Mouse (Mus musculus) frontal cortex, adult 2 months (tissue): Measurements from ENCODE around the gene Cass4. TPM values are rescaled to one million over a fixed set of nuclear protein-coding genes. Genes with fewer than 3 reads are reported as not detected.
A peak's percentile ranks its signal among the peaks of the same experiment; 100 is the strongest.

ENCODE experiments used
- DNase-seq, 2 experiments: peaks; one replicate each; pipeline ENCODE4 v3.0.0; 2022; ENCODE audit warnings: low spot score in 1 of 2; ENCODE audit errors: extremely low spot score in 1 of 2
- polyA plus RNA-seq: library from polyadenylated mRNA; depleted of rRNA; stranded (reverse); fragments of >200 nt; gene quantifications from 2 replicates; pipeline ENCODE4 v1.2.3, GENCODE M21; 2012

The Cass4 gene
- polyA plus RNA-seq, 1 experiment, result 0.38 TPM

GRCm38 (mm10) chr2:172437371-172437952 lies 43.9 kb downstream of the Cass4 start:
- no peak for DNase-seq

GRCm38 (mm10) chr2:172439843-172440639 lies 46.4 kb downstream of the Cass4 start, which contains the start of gene Rtf2:
Rtf2 (plus strand) TSS chr2:172440556.
- DNase-seq, result peak; percentile 98 to 100

GRCm38 (mm10) chr2:172440640-172441005 lies 47.0 kb downstream of the Cass4 start:
- no peak for DNase-seq

DNA sequence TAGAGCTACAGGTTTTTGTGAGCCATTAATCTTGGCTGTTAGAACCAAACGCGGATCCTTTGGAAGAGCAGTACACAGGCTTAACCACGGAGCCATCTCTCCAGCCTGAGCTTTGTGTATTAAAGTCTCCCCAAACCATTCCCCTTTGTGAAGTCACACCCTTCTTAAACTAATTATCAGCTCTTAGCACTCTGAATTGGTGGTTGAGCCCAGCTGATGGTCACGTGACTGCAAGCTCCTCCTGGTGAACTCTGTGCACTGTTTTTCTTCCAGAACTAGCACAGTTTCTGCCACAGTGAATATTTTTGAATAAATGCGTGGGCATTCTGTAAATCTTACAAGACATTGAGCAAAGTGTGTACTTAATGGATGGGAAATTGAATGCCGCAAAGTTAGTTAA lies 47.6 kb downstream of the Cass4 start:
- DNase-seq, result no peak

GRCm38 (mm10) chr2:172445617-172446016 lies 52.0 kb downstream of the Cass4 start:
- DNase-seq, result no peak

DNA sequence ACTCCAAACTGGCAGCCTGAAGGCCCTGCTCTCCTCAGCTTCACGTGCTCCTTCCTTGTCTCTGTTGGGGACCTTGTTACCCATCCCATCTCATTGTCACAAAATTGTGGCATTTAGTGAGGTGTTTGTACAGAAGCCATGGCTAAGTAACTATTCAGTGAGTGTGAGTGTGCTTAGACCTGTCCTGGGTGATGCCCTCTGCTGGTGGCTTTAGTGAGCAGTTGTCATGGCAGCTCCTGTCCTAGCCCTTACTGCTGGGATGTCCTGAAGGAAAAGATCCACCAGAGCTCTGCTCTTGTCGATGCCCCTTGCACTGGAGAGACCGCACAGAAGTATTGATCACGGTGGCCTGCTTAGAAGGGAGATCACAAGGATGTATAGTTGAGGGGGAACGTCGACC lies 53.7 kb downstream of the Cass4 start:
- DNase-seq, result peak in 1 of 2 experiments; percentile 30

DNA sequence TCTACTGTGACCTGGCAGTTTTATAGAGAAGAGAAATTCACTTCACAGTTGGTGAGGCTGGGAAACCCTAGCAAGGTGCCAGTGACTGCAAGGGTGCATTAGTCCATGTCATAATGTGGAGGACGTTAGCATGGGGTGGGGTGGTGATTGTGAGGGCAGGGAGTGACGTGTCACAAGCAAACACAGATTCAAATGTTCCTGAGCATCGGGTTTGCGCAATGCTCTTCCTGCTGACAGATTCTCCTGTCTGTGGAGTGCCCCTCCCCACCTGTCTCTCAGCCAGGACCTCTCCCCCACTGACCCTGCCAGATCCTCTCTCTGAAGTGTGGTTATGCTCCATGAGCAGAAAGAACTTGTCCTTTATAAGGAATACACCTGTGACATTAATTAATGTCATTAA lies 54.7 kb downstream of the Cass4 start:
- DNase-seq, result no peak

DNA sequence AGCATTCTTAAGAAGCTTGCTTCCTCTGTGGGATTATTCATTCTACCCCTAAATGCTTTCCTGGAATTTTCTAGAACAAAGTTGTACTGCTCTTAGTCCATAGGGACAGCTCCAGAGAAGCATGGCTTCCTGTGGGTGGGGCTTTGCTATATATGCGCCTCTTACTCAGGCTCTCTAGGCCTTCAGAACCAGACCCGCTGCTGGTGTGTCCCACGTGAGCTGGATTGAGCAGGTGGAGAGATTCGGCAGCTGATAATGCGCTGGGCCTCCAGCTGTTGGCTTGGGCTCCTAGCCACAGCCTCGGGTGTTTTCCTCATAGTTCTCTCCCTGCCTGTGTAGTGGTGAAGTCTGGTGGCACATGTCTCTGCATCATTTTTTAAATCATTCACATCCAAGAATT lies 57.0 kb downstream of the Cass4 start:
- no peak for DNase-seq

DNA sequence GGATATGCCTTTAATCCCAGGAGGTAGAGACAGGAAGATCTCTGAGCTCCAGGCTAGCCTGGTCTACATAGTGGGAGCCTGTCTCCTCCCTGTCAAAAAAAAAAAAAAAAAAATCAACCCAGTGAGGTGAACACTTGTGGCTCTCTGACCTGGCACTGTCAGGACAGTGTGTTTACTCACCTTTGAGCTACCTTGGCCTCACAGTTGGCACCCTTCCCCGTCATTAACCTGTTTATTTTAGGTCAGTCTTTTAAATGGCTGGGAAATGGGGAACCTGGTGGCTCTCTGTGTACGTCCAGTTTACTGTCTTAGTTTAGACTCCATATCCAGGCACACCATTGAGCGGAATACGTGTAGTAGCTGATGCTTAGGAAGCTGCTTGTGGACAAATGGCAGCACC lies 58.4 kb downstream of the Cass4 start:
- DNase-seq, result no peak

DNA sequence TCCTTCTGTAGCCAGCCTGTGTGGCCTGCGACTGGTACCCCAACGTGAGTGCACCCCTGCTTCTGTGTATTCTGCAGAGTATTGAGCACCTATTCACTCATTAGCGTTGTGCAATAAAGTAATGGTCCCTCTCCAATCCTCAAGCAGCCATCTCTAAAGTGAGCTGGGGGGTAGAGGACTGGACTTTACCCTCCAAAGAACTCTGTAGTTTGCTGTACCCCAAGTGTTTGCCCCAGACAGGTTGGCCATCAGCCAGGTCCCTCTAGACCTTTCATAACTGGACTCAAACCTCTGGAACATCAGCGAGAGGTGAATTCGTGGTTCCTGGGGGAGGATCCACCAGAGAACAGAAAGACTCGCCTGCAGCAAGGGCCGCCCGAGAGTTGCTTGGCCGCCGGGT lies 58.9 kb downstream of the Cass4 start:
- DNase-seq, result no peak

DNA sequence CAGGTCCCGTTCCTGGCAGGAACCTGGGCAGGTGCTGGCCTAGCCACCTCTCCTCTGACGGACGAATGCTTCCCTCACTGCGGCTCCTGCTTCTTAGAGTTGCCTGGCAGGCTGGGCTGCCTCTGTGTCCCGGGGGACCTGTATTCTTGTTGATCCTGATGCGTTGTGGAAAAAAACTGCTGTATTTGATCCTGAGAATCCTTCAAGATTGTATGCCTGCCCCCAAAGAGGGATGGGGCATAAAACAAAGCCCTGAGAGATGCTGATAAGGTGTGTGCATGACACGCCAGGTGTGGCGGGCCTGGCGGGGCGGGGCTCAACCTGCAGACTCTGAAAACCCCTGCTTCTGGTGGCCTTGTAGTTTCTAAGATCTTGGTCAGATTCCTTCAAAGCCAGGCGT lies 64.9 kb downstream of the Cass4 start, which contains the start of gene Gcnt7:
TSS of gene Gcnt7 (minus strand) at position 101 of the 400 bp plus-strand sequence.
- no peak for DNase-seq

DNA sequence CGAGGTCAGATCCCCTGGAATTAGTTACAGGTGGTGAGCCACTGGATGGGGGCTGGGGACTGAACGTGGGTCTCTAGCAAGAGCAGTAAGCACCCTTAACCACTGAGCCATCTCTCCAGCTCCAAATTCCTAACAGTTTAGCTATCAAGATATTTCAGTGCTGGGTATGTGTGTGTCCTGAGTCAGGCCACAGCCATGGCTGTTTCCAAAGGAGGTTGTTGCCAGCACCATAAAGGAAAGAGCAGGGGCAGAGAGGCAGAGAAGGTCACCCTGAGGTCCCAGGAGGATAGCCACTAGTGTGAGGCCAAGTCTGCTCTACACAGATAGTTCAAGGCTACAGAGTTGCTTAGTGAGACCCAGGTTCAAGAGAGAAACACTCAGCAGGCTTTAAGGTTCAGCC lies 67.1 kb downstream of the Cass4 start:
- no peak for DNase-seq

GRCm38 (mm10) chr2:172462813-172463212 lies 69.2 kb downstream of the Cass4 start:
- DNase-seq, result no peak

DNA sequence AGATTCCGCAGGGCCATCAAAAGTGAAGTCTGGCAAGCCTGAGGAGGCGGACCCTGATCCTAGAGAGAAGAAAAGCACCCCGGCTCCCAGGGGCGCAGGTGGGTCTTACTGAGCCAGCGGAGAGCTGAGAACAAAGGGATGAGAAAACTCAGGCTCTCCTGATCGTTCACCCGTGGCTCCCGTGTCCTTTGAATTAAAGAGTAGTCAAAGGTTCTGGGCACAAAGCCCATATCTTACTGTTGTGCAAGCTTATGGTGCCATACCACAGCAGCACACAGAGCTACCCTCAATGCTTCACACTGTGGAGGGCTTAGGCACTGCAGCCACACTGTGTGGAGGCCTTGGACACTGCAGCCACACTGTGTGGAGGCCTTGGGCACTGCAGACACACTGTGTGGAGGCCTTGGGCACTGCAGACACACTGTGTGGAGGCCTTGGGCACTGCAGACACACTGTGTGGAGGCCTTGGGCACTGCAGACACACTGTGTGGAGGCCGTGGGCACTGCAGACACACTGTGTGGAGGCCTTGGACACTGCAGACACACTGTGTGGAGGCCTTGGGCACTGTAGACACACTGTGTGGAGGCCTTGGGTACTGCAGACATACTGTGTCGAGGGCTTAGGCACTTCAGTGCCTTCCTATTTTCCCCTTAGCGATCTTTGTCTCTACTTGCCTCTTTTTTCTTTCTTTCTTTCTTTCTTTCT lies 73.0 kb downstream of the Cass4 start:
- DNase-seq, result no peak

DNA sequence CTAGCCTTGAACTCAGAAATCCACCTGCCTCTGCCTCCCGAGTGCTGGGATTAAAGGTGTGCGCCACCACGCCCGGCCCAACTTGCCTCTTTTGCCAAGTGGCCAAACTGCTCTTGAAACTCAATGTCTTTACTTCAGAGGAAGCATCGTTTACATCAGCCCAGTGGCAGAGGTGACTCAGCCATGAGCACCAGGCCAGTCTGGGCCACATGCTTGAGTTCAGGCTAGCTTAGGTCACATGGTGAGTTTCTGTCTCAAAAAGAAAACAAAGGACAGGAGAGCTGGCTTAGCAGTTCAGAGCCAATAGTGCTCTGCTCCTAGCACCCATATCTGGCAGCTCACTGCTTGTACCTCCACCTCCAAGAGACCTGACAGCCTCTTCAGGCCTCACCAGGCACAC lies 73.6 kb downstream of the Cass4 start:
- no peak for DNase-seq

GRCm38 (mm10) chr2:172468346-172468819 lies 74.8 kb downstream of the Cass4 start:
- DNase-seq, result no peak

GRCm38 (mm10) chr2:172472318-172472717 lies 78.7 kb downstream of the Cass4 start, which contains the start of gene Fam209:
Fam209 (plus strand) TSS chr2:172472520.
- DNase-seq, result no peak

DNA sequence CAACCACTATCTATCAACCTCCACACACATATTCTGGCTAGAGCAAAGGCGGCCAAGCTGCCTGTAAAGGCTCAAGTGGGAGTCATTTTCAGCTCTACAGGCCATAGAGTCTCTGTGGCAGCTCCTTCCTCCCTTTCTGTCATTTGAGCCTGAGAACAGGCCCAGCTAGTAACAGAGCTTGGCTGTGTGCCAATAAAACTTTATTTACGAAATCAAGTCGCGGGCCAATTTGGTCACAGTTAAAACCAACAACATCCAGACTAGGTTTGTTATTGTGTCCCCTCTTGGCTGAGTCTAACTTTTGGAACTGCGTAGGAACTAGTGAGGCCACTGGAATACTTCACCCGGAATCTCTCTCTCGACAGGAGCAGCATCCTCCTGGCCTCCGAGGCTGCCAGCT lies 80.0 kb downstream of the Cass4 start:
- DNase-seq, result no peak

DNA sequence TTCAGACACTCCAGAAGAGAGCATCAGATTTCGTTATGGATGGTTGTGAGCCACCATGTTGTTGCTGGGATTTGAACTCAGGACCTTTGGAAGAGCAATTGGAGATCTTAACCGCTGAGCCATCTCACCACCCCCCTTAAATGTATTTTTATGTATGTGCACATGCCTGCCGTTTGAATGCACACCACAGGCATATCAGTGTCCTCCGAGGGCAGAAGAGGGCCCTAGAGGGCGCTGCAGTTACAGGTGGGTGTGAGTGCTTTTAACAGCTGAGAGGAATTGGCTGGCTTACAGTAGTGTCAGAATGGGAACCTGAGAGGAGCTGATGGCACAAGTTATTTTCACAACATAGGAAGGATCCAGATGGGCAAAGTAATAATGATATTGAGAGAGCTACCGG lies 81.4 kb downstream of the Cass4 start:
- DNase-seq, result no peak

GRCm38 (mm10) chr2:172476707-172477260 lies 83.2 kb downstream of the Cass4 start:
- DNase-seq, result no peak

GRCm38 (mm10) chr2:172477350-172477749 lies 83.8 kb downstream of the Cass4 start:
- no peak for DNase-seq
